Comparison of ENCODE assay signal across 11 mouse cellular contexts in genomic region chr4:141334695-141335094, GRCm38 (mm10). TPM values are rescaled to one million over a fixed set of nuclear protein-coding genes. Genes with fewer than 3 reads are reported as not detected.
DNase-seq lines count a peak whose midpoint lies in the region; ATAC-seq lines count a peak whose summit lies in the region.
"Had no signal": no experiment of that assay in that cellular context is flagged by ENCODE, and none has a peak within 500 bp of the region (broad histone marks: within the 10 kb centered on the region; RNA-seq: fewer than 3 reads in every experiment).

No protein-coding gene starts in this region.

- no peak for DNase-seq in kidney, adult 8-10 months
- no peak for DNase-seq in forebrain, embryonic 14.5 days (ENCODE audit: low spot score)
- DNase-seq in adrenal gland, postnatal 4 days (ENCODE audit: low spot score in 2 of 2): no peak
- no peak for DNase-seq in layer of hippocampus, adult 11-12 months (ENCODE audit: low spot score)
- DNase-seq: liver had no signal

- ATAC-seq in kidney, embryonic 16.5 days (ENCODE audit: low FRiP score, low TSS enrichment): 0 out of 2 replicates have a peak, but pooled peaks have one; percentile 7
- peak; percentile 22; the same call in 1 of the 2 replicates for ATAC-seq in forebrain, embryonic 14.5 days
- ATAC-seq in limb, embryonic 12.5 days (ENCODE audit: insufficient number of reproducible peaks, insufficient read depth, low FRiP score, low TSS enrichment, low read depth): no peak
- no peak for ATAC-seq in stomach, embryonic 15.5 days (ENCODE audit: insufficient read depth, low FRiP score, low read depth)
- ATAC-seq: inflammation-experienced regulatory T-cells, adult 6 months had no signal

- H3K4me3 ChIP-seq in kidney, embryonic 16.5 days (ENCODE audit: low read length): no peak overlapping the region
- H3K4me3 ChIP-seq in forebrain, embryonic 14.5 days (ENCODE audit: low read depth, low read length): no peak overlapping the region
- no peak overlapping the region for H3K4me3 ChIP-seq in limb, embryonic 12.5 days (replicated peaks)
- H3K4me3 ChIP-seq in stomach, embryonic 15.5 days (replicated peaks): no peak overlapping the region
- H3K4me3 ChIP-seq: myocyte had no signal

- WGBS in kidney, embryonic 16.5 days: 81% methylated on average over 5 of the region's 5 CpGs
- WGBS in forebrain, embryonic 14.5 days: 37% methylated on average over 5 of the region's 5 CpGs
- 68% methylated on average over 5 of the region's 5 CpGs for WGBS in limb, embryonic 12.5 days
- WGBS in stomach, embryonic 15.5 days: 62% methylated on average over 5 of the region's 5 CpGs

- H3K9me3 ChIP-seq in kidney, embryonic 16.5 days (ENCODE audit: low read length): no peaks in the 10 kb centered on the region
- no peaks in the 10 kb centered on the region for H3K9me3 ChIP-seq in forebrain, embryonic 14.5 days (replicated peaks; ENCODE audit: control insufficient read depth, low read length)
- H3K9me3 ChIP-seq in limb, embryonic 12.5 days: no peaks in the 10 kb centered on the region
- H3K9me3 ChIP-seq in stomach, embryonic 15.5 days: no peaks in the 10 kb centered on the region

- H3K36me3 ChIP-seq in kidney, embryonic 16.5 days (ENCODE audit: insufficient read depth, low read length): no peaks in the 10 kb centered on the region
- no peaks in the 10 kb centered on the region for H3K36me3 ChIP-seq in forebrain, embryonic 14.5 days (ENCODE audit: control insufficient read depth, insufficient read depth, low read length)
- H3K36me3 ChIP-seq in limb, embryonic 12.5 days: no peaks in the 10 kb centered on the region
- H3K36me3 ChIP-seq in stomach, embryonic 15.5 days: no peaks in the 10 kb centered on the region

- H3K27ac ChIP-seq in kidney, embryonic 16.5 days (ENCODE audit: low read length): peak overlapping the region; percentile 60
- H3K27ac ChIP-seq in forebrain, embryonic 14.5 days (ENCODE audit: low read depth, low read length): peak overlapping the region; percentile 65
- H3K27ac ChIP-seq in limb, embryonic 12.5 days: peak overlapping the region; percentile 64; the same call in 1 of the 2 replicates
- H3K27ac ChIP-seq in stomach, embryonic 15.5 days: peak overlapping the region; percentile 11

- no peak overlapping the region for H3K4me2 ChIP-seq in kidney, embryonic 16.5 days (replicated peaks; ENCODE audit: low read depth, low read length)
- H3K4me2 ChIP-seq in forebrain, embryonic 14.5 days (ENCODE audit: low read length): no peak overlapping the region
- H3K4me2 ChIP-seq in limb, embryonic 12.5 days: no peak overlapping the region
- no peak overlapping the region for H3K4me2 ChIP-seq in stomach, embryonic 15.5 days

- peaks cover 35% of the 10 kb centered on the region for H3K4me1 ChIP-seq in kidney, embryonic 16.5 days (ENCODE audit: insufficient read depth, low read length)
- peaks cover 3% of the 10 kb centered on the region; the same call in 1 of the 2 replicates for H3K4me1 ChIP-seq in forebrain, embryonic 14.5 days (ENCODE audit: control insufficient read depth, insufficient read depth, low read length)
- peaks cover 59% of the 10 kb centered on the region for H3K4me1 ChIP-seq in limb, embryonic 12.5 days (replicated peaks)
- peaks cover 37% of the 10 kb centered on the region for H3K4me1 ChIP-seq in stomach, embryonic 15.5 days

- H3K27me3 ChIP-seq in kidney, embryonic 16.5 days (ENCODE audit: insufficient read depth, low read length): no peaks in the 10 kb centered on the region
- H3K27me3 ChIP-seq in forebrain, embryonic 14.5 days (replicated peaks; ENCODE audit: control insufficient read depth, insufficient read depth, low read length): no peaks in the 10 kb centered on the region
- no peaks in the 10 kb centered on the region for H3K27me3 ChIP-seq in limb, embryonic 12.5 days
- no peaks in the 10 kb centered on the region for H3K27me3 ChIP-seq in stomach, embryonic 15.5 days (replicated peaks)

- H3K9ac ChIP-seq in kidney, embryonic 16.5 days (replicated peaks; ENCODE audit: low read length): peak overlapping the region; percentile 40; the same call in 1 of the 2 replicates
- no peak overlapping the region for H3K9ac ChIP-seq in forebrain, embryonic 14.5 days (ENCODE audit: low read length)
- H3K9ac ChIP-seq in limb, embryonic 12.5 days (replicated peaks): no peak overlapping the region; the same call in 1 of the 2 replicates
- no peak overlapping the region for H3K9ac ChIP-seq in stomach, embryonic 15.5 days

RNA-seq across cellular contexts. Expression of gene Fam131c, which starts 33.3 kb away (rescaled TPM):
- polyA plus RNA-seq in kidney, embryonic 16.5 days (2015; fragmentation: Nextera tagmentation; extraction: Ambion mirVana): 3.0 and 3.1 TPM in 2 replicates
- polyA plus RNA-seq in forebrain, embryonic 14.5 days (2014; fragmentation: Nextera tagmentation; extraction: Ambion mirVana): 10.2 and 15.8 TPM in 2 replicates
- 0.43 and 0.63 TPM in 2 replicates for polyA plus RNA-seq in limb, embryonic 12.5 days (2016; fragmentation: Nextera tagmentation; extraction: Ambion mirVana)
- 2.8 and 3.9 TPM in 2 replicates for polyA plus RNA-seq in stomach, embryonic 15.5 days (2015; fragmentation: Nextera tagmentation; extraction: Ambion mirVana)
- total RNA-seq in adrenal gland, postnatal 4 days (2021): 1 to 10 TPM; 1.9 to 3.0 TPM
- total RNA-seq: MEL had no signal
- polyA plus RNA-seq: inflammation-experienced regulatory T-cells, adult 6 months had no signal

RNA-seq across cellular contexts. Expression of gene Epha2, which starts 33.7 kb away (rescaled TPM):
- polyA plus RNA-seq in kidney, embryonic 16.5 days (2015; fragmentation: Nextera tagmentation; extraction: Ambion mirVana): 8.3 and 8.6 TPM in 2 replicates
- polyA plus RNA-seq in forebrain, embryonic 14.5 days (2014; fragmentation: Nextera tagmentation; extraction: Ambion mirVana): 0.58 and 0.64 TPM in 2 replicates
- polyA plus RNA-seq in limb, embryonic 12.5 days (2016; fragmentation: Nextera tagmentation; extraction: Ambion mirVana): 3.1 and 3.9 TPM in 2 replicates
- polyA plus RNA-seq in stomach, embryonic 15.5 days (2015; fragmentation: Nextera tagmentation; extraction: Ambion mirVana): 5.9 and 7.3 TPM in 2 replicates
- total RNA-seq in adrenal gland, postnatal 4 days (2021): 10 to 100 TPM; 19.0 to 21.5 TPM
- polyA plus RNA-seq: inflammation-experienced regulatory T-cells, adult 6 months had no signal

Comparison
In these comparisons a context has a peak if more than half of its experiments do, and no peak if none do; other contexts are left out.
1. ATAC-seq: peak in kidney, embryonic 16.5 days (single experiment) and forebrain, embryonic 14.5 days (single experiment); none in limb, embryonic 12.5 days (single experiment) and stomach, embryonic 15.5 days (single experiment).
2. H3K27ac ChIP-seq: peak in every context shown above with its lines; median percentile 65 in forebrain, embryonic 14.5 days; 64 in limb, embryonic 12.5 days; 60 in kidney, embryonic 16.5 days; 11 in stomach, embryonic 15.5 days.